In the genomic region with DNA sequence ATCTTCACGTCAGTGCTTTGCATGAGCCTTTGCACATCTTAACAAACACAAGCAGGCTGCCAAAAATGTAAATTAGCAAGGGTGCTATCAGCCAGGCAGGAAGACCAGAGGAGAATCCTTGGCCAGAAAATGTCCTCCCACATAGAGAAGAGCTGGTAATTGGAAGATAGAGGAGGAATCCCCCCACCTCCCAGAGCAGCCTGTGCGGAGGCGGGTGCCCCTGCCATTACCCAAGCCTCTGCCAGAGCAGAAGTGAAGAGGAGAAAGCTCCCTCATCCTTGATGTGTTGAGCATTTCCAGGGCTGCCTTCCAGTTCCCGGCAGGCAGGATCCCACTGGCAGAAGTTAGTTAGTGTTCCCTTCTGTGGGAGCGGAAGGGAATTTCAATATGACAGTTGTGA, we compare ENCODE assay signal across 14 mouse cellular contexts. TPM values are rescaled to one million over a fixed set of nuclear protein-coding genes. Genes with fewer than 3 reads are reported as not detected.
DNase-seq lines count a peak whose midpoint lies in the region; ATAC-seq and TF ChIP-seq lines count a peak whose summit lies in the region.
"Had no signal": no experiment of that assay in that cellular context is flagged by ENCODE, and none has a peak within 500 bp of the region (broad histone marks: within the 10 kb centered on the region; RNA-seq: fewer than 3 reads in every experiment).

No protein-coding gene starts in this region.

- ATAC-seq in hindbrain, embryonic 15.5 days (ENCODE audit: low FRiP score, low read depth), result peak; percentile 23; the same call in 1 of the 2 replicates
- ATAC-seq in hindbrain, embryonic 14.5 days (ENCODE audit: low FRiP score), result no peak
- peak; percentile 94 for ATAC-seq in forebrain, postnatal 0 days
- ATAC-seq in intestine, postnatal 0 days, result no peak

- no peak overlapping the region for H3K27ac ChIP-seq in hindbrain, embryonic 15.5 days (replicated peaks)
- H3K27ac ChIP-seq in hindbrain, embryonic 14.5 days, result no peak overlapping the region
- no peak overlapping the region for H3K27ac ChIP-seq in forebrain, postnatal 0 days (ENCODE audit: low read depth, low read length)
- no peak overlapping the region for H3K27ac ChIP-seq in intestine, postnatal 0 days (ENCODE audit: low read depth, low read length)
- H3K27ac ChIP-seq: limb, embryonic 13.5 days had no signal

- no peaks in the 10 kb centered on the region for H3K4me1 ChIP-seq in hindbrain, embryonic 15.5 days (replicated peaks)
- no peaks in the 10 kb centered on the region for H3K4me1 ChIP-seq in hindbrain, embryonic 14.5 days (replicated peaks; ENCODE audit: control insufficient read depth, insufficient read depth, low read length)
- H3K4me1 ChIP-seq in forebrain, postnatal 0 days (ENCODE audit: insufficient read depth), result no peaks in the 10 kb centered on the region
- no peaks in the 10 kb centered on the region for H3K4me1 ChIP-seq in intestine, postnatal 0 days (replicated peaks; ENCODE audit: control insufficient read depth, insufficient read depth, low read length)
- H3K4me1 ChIP-seq: limb, embryonic 13.5 days had no signal

- 78% methylated on average over 5 of the region's 5 CpGs for WGBS in hindbrain, embryonic 15.5 days
- WGBS in hindbrain, embryonic 14.5 days, result 82% methylated on average over 5 of the region's 5 CpGs
- 60% methylated on average over 5 of the region's 5 CpGs for WGBS in forebrain, postnatal 0 days
- WGBS in intestine, postnatal 0 days, result 74% methylated on average over 5 of the region's 5 CpGs

- no peaks in the 10 kb centered on the region for H3K9me3 ChIP-seq in hindbrain, embryonic 15.5 days
- H3K9me3 ChIP-seq in hindbrain, embryonic 14.5 days (ENCODE audit: control insufficient read depth, low read length), result no peaks in the 10 kb centered on the region
- no peaks in the 10 kb centered on the region for H3K9me3 ChIP-seq in forebrain, postnatal 0 days (ENCODE audit: low read length)
- H3K9me3 ChIP-seq in intestine, postnatal 0 days (ENCODE audit: control insufficient read depth), result no peaks in the 10 kb centered on the region
- H3K9me3 ChIP-seq: limb, embryonic 13.5 days had no signal

- H3K9ac ChIP-seq in hindbrain, embryonic 15.5 days, result no peak overlapping the region
- H3K9ac ChIP-seq in hindbrain, embryonic 14.5 days, result no peak overlapping the region
- no peak overlapping the region for H3K9ac ChIP-seq in forebrain, postnatal 0 days
- H3K9ac ChIP-seq in intestine, postnatal 0 days (ENCODE audit: low read depth, low read length), result no peak overlapping the region
- H3K9ac ChIP-seq: limb, embryonic 13.5 days had no signal

- no peak overlapping the region for H3K4me3 ChIP-seq in hindbrain, embryonic 15.5 days
- H3K4me3 ChIP-seq in hindbrain, embryonic 14.5 days (replicated peaks; ENCODE audit: low read length), result no peak overlapping the region
- H3K4me3 ChIP-seq in forebrain, postnatal 0 days (ENCODE audit: low read depth, low read length), result no peak overlapping the region
- H3K4me3 ChIP-seq in intestine, postnatal 0 days (ENCODE audit: low read depth, low read length), result no peak overlapping the region
- H3K4me3 ChIP-seq: limb, embryonic 13.5 days had no signal

- TF ChIP-seq CTCF in forebrain, postnatal 0 days (IDR thresholded peaks at IDR 0.05; ENCODE audit: low read depth), result no peak
- no peak for TF ChIP-seq CTCF in intestine, postnatal 0 days (IDR thresholded peaks at IDR 0.05; ENCODE audit: low read depth)

- no peaks in the 10 kb centered on the region for H3K27me3 ChIP-seq in hindbrain, embryonic 15.5 days
- no peaks in the 10 kb centered on the region for H3K27me3 ChIP-seq in hindbrain, embryonic 14.5 days (ENCODE audit: control insufficient read depth, insufficient read depth, low read length)
- H3K27me3 ChIP-seq in forebrain, postnatal 0 days (ENCODE audit: insufficient read depth, low read length), result no peaks in the 10 kb centered on the region
- H3K27me3 ChIP-seq in intestine, postnatal 0 days (replicated peaks; ENCODE audit: control insufficient read depth, insufficient read depth, low read length), result no peaks in the 10 kb centered on the region
- H3K27me3 ChIP-seq: CH12.LX; limb, embryonic 13.5 days had no signal

- no peak overlapping the region for H3K4me2 ChIP-seq in hindbrain, embryonic 15.5 days
- H3K4me2 ChIP-seq in hindbrain, embryonic 14.5 days (replicated peaks), result no peak overlapping the region
- H3K4me2 ChIP-seq in forebrain, postnatal 0 days (ENCODE audit: low read depth), result no peak overlapping the region
- no peak overlapping the region for H3K4me2 ChIP-seq in intestine, postnatal 0 days (replicated peaks; ENCODE audit: low read depth)
- H3K4me2 ChIP-seq: heart, embryonic 11.5 days; limb, embryonic 13.5 days had no signal

- H3K36me3 ChIP-seq in hindbrain, embryonic 15.5 days, result no peaks in the 10 kb centered on the region
- no peaks in the 10 kb centered on the region for H3K36me3 ChIP-seq in hindbrain, embryonic 14.5 days (replicated peaks; ENCODE audit: control insufficient read depth, insufficient read depth)
- H3K36me3 ChIP-seq in forebrain, postnatal 0 days (ENCODE audit: insufficient read depth), result no peaks in the 10 kb centered on the region
- H3K36me3 ChIP-seq in intestine, postnatal 0 days (ENCODE audit: control insufficient read depth, insufficient read depth), result no peaks in the 10 kb centered on the region
- H3K36me3 ChIP-seq: limb, embryonic 13.5 days had no signal

- no peak for DNase-seq in hindbrain, embryonic 14.5 days (ENCODE audit: low spot score)
- peak; percentile 34 for DNase-seq in forebrain, postnatal 0 days
- peak; percentile 91 for DNase-seq in layer of hippocampus, adult 9-11 months
- peak; percentile 10 for DNase-seq in ovary, postnatal 36 days (ENCODE audit: low spot score)
- no peak for DNase-seq in spleen, postnatal 10 days (ENCODE audit: low spot score in 2 of 2)
- DNase-seq in thymus, postnatal 0 days (ENCODE audit: low spot score), result no peak
- DNase-seq: cerebellum, adult 18-20 months; kidney, adult 11 months had no signal

RNA-seq across cellular contexts. Expression of gene Gm9767, which starts 43.1 kb away (rescaled TPM):
- polyA plus RNA-seq in hindbrain, embryonic 15.5 days (2015; fragmentation: Nextera tagmentation; extraction: Ambion mirVana), result 1.7 and 2.4 TPM in 2 replicates
- 0.77 and 0.86 TPM in 2 replicates for polyA plus RNA-seq in hindbrain, embryonic 14.5 days (2014; fragmentation: Nextera tagmentation; extraction: Ambion mirVana)
- 1.1 and 1.8 TPM in 2 replicates for total RNA-seq in forebrain, postnatal 0 days (2014; rRNA removed)
- polyA plus RNA-seq in forebrain, postnatal 0 days (2015; fragmentation: Nextera tagmentation; extraction: Ambion mirVana), result 1.5 and 2.2 TPM in 2 replicates
- polyA plus RNA-seq in intestine, postnatal 0 days (2015; fragmentation: Nextera tagmentation; extraction: Ambion mirVana), result 0.10 TPM in 1 of 2 replicates, not detected in the other
- not detected in 2 replicates for polyA plus RNA-seq in thymus, postnatal 0 days (2015; fragmentation: Nextera tagmentation; extraction: Ambion mirVana)
- total RNA-seq: CH12.LX; megakaryocyte-erythroid progenitor cell, adult 5-6 weeks had no signal
- polyA plus RNA-seq: heart, embryonic 11.5 days had no signal

RNA-seq across cellular contexts. Expression of gene Tmem200a, which starts 43.9 kb away (rescaled TPM):
- polyA plus RNA-seq in hindbrain, embryonic 15.5 days (2015; fragmentation: Nextera tagmentation; extraction: Ambion mirVana), result 21.6 and 28.2 TPM in 2 replicates
- 27.2 and 27.6 TPM in 2 replicates for polyA plus RNA-seq in hindbrain, embryonic 14.5 days (2014; fragmentation: Nextera tagmentation; extraction: Ambion mirVana)
- 25.2 and 27.9 TPM in 2 replicates for total RNA-seq in forebrain, postnatal 0 days (2014; rRNA removed)
- 15.0 and 20.0 TPM in 2 replicates for polyA plus RNA-seq in forebrain, postnatal 0 days (2015; fragmentation: Nextera tagmentation; extraction: Ambion mirVana)
- 2.9 and 4.6 TPM in 2 replicates for polyA plus RNA-seq in intestine, postnatal 0 days (2015; fragmentation: Nextera tagmentation; extraction: Ambion mirVana)
- polyA plus RNA-seq in thymus, postnatal 0 days (2015; fragmentation: Nextera tagmentation; extraction: Ambion mirVana), result 0.49 and 0.68 TPM in 2 replicates
- total RNA-seq: CH12.LX; megakaryocyte-erythroid progenitor cell, adult 5-6 weeks had no signal

Comparison
In these comparisons a context has a peak if more than half of its experiments do, and no peak if none do; other contexts are left out.
1. ATAC-seq: peak in hindbrain, embryonic 15.5 days (single experiment) and forebrain, postnatal 0 days (single experiment); none in hindbrain, embryonic 14.5 days (single experiment) and intestine, postnatal 0 days (single experiment).
2. DNase-seq: peak in forebrain, postnatal 0 days (single experiment), layer of hippocampus, adult 9-11 months (single experiment) and ovary, postnatal 36 days (single experiment); none in hindbrain, embryonic 14.5 days (single experiment), spleen, postnatal 10 days (0 of 2) and thymus, postnatal 0 days (single experiment).